Mouse (Mus musculus): ENCODE measurements at regions not wholly inside any gene's neighbourhood (a gene's known extent, or its start where the extent isn't known, plus 50 kb on each side); places are given as distances from the start of the nearest gene placed in this dataset.

- no peak for DNase-seq
Measured at GRCm38 (mm10) chr1:55807028-55807427, 401.3 kb downstream of the Plcl1 start.

DNA sequence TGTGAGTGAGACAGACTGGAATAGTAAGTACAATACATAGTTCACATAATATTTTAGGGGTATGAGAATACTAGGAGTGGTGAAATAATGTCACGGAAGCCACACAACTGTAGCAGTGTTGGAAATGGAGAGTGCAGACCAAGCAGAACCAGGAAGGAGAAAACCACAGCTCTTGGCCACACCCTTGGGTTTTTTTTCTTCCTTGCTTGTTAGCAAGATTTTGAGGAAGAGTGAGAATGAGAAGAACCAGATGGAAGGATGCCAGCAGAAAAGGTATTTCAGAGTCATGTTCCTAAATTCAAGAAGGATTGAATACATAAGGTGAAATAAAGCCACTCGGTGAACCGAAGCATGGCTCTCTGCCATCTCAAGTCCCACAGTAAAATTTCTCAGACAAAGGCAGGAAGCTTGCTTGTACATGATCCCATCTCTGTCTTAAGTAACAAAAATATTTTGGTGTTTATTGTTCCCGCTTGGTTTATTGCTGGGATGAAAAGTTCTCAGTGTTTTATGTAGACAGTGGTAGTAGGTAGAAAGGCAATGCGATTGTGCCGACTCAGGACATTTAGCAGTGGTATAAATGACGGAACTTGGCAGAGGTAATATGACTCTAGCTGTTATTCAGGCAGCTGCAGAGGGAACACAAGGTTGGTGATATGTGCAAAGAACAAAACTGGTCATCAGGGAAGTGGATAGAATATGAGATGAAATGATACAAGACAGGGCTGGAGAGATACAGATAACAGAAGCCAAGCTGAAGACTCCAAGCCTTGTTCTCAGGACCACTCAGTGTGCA lies 403.2 kb downstream of the Plcl1 start:
- DNase-seq = no peak

GRCm38 (mm10) chr1:55812486-55812885 lies 406.8 kb downstream of the Plcl1 start:
- DNase-seq = no peak

GRCm38 (mm10) chr1:55820866-55821500 lies 415.3 kb downstream of the Plcl1 start:
- no peak for DNase-seq

DNA sequence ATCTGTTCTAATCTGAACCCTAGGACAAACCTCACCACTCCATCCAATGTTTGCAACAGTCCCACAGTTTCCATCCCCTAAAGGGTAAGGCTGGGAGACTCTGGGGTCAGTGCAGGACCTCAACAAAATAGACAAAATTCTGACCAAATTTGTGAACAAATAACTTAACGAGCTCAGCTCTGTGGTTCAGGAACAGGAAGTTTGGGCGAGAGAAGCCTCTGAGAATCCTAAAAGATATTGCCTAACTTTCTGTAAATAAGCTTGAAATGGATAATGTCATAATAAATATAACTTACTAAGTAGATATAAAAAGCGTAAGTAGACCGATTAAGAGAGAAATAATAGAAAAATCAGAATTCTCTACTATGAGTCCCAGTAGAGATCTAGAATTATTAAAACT lies 416.9 kb downstream of the Plcl1 start:
- no peak for DNase-seq

GRCm38 (mm10) chr1:55827191-55827590 lies 421.5 kb downstream of the Plcl1 start:
- no peak for DNase-seq

DNA sequence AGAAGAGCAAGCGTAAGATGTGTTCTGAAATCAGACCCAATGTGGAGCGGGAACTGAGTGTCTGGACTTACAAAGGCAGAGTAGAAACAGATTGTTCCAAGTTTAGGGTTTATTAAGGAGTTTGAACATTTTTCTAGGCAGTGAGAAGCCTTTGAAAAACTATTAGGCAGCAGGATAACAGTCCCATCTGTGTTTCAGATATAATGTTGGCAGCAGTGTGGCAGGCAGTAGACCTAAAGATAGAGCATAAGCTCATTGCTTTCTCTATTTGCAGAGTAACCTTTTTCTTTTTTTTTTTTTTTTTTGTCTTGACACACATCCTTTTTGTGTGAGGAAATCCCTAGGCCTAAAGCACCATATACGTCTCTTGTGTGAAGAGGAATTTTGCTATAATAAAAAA lies 429.6 kb downstream of the Plcl1 start:
- DNase-seq = no peak

DNA sequence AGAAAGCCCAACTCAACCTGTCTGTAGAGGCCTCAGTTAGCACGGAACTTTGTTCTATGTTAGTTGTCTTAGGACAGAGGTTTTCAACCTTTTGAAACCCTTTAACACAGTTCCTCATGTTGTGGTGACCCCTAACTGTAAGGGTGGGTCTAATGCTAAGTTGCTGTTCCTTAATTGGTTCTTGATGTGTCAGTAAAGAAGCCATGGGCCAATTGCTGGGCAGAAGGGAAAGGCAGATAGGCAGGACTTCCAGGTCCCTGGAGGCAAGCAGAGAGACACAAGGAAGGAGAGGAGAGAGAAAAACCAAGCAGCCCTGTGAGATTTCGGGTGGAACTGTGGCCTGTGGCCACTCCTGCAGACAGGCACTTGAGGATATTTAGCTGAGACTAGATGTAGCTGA lies 431.0 kb downstream of the Plcl1 start:
- no peak for DNase-seq

GRCm38 (mm10) chr1:55837366-55837765 lies 431.6 kb downstream of the Plcl1 start:
- DNase-seq = no peak

DNA sequence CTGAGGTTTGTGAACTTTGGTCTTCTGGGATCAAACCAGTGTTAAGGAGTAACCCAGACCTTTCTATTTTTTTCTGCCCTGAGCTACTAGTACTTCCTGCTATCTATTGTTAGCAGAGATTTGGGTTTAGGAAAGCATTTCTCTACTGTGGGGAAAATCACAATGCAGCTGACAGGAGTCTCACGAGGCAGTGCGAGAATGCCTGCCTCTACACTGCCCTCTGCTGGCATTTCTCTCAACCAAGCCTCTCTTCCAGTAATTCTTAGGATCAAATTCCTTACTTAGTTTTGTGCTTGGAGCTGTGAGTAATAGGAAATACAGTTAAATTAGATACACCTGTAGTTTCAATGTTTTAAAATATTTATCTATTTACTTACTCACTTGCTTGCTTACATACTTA lies 432.4 kb downstream of the Plcl1 start:
- DNase-seq = peak; percentile 45 to 79

- no peak for DNase-seq
Measured at GRCm38 (mm10) chr1:55848806-55849205, 443.1 kb downstream of the Plcl1 start.

- DNase-seq = no peak
Measured at GRCm38 (mm10) chr1:55852354-55852753, 446.6 kb downstream of the Plcl1 start.

GRCm38 (mm10) chr1:55859113-55859512 lies 453.4 kb downstream of the Plcl1 start:
- no peak for DNase-seq

- DNase-seq = no peak
Measured at GRCm38 (mm10) chr1:55863113-55863512, 457.4 kb downstream of the Plcl1 start.

- DNase-seq = no peak
Measured at GRCm38 (mm10) chr1:55865274-55865673, 459.6 kb downstream of the Plcl1 start.

GRCm38 (mm10) chr1:55866677-55867076 lies 461.0 kb downstream of the Plcl1 start:
- DNase-seq = no peak

GRCm38 (mm10) chr1:55873583-55873982 lies 467.9 kb downstream of the Plcl1 start:
- DNase-seq = no peak

DNA sequence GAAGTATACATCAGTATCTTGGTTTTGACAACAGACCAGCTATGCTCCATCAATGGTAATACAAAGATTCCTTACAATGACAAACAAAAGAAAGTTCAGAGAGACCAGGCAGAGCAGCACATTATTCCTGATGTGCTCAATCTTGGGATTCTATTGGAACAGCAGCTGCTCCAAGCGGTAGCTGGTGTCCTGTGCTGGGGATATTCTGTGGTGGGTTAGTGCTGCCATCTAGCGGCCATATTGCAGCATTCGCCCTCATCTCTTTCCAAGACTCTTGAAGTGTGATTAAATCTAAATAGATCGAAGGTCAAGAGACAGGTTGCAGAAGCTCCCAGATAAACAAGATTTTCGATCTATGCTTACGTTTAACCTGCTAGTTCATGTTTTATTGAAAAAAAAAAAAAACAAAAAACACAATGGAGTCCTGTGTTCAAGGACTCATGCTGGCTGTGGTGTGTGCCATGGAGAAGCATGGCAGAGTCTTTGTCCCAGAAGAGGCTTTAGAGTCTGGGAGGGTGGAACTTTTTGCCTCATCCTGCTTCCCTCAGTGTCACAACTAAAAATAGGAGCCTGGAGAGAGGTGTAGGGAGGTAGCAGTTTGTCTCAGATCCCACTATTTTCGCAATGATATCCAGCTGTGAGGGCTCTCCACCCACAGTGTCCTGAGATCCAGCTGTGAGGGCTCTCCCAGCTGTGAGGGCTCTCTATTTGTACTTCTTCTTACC lies 468.6 kb downstream of the Plcl1 start:
- peak; percentile 57 to 74 for DNase-seq

DNA sequence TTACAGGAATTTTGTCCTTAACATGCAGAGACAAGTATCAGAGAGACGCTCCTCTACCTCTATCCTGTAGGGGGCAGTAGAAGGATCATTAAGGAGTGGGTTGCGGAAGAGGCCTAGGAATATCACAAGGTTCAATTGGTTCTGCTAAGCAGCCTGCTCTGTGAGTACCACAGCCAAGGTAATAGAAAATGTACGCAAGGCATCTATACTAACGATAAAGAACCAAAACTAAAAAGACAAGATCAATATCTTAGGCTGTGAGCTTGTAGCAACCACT lies 469.1 kb downstream of the Plcl1 start:
- DNase-seq = no peak

- no peak for DNase-seq
Measured at GRCm38 (mm10) chr1:55884576-55884975, 478.9 kb downstream of the Plcl1 start.

DNA sequence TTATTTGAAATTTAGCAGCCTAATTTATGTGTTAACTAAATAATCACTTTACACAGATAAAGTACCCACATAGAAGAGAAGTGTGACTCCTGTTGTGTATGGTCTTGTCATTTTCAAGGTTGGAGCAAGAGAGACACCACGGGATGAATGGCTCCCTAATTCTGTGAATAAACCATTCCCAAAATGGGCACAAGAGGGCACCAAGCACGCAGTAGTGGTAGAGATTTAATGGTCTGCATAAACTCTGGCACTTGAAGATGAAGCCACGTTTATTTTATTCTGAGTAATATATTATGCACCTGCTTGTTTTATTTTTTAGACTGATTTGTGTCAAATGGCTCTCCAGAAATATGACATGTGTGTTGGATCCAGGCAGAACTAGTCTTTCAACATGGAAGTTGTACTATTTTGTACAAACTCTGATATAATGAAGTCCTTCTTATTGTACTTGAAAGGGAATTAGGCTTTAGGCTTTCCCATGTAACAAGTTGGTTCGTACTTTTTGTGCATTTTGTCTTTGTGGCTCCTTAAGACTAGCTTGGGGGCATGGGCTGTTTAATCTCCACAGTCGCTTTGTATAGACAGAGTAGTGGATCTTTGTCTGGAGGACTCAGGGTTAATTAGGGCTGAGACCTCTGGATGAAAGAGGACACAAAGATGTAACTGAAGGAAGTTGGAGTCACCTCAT lies 480.8 kb downstream of the Plcl1 start:
- peak; percentile 39 to 67 for DNase-seq

DNA sequence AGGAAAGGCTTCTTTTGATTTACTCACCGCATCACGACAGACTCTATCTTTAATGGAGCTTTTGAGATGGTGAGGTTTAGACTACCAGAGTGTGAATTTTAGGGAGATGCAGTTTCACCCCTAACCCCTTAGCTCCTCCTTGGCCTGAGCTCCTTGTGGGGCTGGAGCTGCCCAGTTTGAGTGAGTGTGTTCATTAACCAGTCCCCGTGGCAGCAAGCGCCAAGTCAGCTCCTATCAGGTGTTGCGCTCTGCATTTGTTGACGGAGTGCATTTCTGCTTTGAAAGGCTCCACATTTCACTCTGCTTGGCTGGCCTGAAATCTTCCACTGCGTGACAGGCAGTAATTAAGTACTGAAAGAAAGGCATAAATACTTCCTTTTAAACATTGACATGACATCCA lies 481.7 kb downstream of the Plcl1 start:
- no peak for DNase-seq

DNA sequence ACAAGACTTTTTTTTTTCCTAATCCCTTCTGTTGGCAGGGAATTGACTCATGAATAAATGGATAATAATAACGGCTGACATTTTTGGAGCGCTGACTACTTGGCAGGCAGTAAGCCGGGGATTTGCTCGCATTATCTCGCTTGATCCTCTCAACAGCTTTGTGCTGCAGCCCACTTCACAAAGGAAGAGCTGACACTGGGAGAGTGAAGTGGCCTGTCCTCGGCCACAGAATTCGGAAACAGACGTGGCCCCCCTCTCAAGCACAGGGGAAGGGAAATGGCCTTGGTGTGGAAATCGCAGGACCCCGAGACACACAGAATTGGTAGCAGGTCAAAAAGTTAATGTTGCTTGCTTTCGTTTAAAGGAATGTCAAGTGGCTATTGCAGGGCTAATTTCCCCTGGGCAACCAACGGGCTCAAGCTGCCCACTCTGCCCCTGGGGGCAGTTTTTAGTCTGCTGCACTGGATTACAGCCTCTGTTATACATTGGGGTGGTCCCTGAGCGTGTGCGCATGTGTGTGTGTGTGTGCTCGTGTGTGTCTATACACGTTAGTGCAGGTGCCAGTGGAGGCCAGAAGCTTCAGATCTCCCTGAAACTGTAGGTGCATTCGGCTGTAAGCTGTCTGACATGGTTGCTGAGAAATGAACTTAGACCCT lies 483.1 kb downstream of the Plcl1 start:
- DNase-seq = no peak

Data from cerebellum, postnatal 25 days (tissue).